Mouse (Mus musculus): Measurements from ENCODE around the gene Pcx.

Pcx gene

DNA sequence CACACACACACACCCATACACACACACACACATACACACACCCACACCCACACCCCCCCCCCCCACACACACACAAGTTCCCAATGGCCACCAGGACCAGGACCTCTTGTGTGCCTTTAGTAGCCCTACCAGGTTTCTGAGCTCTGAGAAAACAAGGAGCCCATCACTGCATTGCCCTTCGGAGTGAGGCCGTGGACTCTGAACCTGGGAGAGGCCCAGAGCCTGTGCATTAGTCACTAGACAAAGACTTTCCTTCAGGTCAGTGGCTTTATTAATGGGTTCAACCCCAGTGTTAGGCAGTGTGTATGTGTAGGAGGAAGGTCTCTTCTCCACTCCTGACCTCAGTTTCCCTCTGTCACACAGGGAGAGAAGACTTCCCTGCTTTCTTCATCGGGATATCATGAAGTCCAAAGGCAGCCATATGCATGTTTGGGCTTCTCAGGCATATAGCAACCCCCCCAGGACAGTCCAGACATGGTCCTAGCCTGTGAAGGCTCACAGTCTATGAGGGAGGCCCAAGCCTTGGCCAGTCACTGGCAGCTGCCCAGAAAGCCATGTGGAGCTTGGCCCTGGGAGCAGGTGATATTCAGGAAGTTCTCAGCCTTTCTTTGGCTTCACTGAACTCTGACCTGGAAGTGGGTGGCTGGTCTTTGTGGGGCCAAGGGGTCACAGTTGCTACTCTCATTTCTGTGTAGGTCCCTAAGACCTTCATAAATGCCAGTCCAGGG is 13.6 kb upstream of the Pcx start:
- DNase-seq (ENCODE audit: low spot score) = no peak

DNA sequence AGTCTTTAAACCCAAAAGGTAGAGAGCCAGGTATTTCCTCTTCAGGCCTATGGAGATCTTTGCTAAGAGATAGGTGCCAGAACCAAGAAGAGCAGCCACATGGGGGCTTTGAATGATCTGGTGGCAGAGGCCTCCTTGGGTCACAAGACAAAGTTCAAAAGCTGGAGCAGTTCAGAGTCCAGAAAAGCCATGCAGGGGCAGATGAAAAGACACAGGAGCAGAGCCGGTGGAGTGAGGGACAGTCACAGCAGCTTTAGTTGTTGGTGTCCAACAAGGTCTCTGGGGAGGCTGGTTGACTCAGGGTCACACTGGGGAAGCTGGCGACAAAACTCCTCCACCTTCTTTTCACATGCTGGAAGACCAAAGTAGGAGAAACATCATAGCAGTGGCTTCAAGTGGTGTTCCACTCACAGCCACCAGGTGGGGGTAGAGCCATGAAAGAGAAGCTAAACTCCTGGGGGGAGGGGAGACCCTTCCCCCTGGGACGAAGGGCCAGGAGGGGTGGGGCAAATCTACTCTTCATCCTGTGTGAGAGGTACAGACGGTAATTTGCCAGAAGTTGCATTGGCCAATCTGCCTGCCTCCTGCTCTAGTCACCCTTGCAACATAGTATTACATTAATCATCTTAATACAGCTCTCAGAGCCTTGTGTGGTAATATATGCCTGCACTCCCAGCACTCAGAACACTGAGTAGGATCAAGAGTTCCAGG is 12.9 kb upstream of the Pcx start:
- DNase-seq (ENCODE audit: low spot score) = peak; percentile 77

DNA sequence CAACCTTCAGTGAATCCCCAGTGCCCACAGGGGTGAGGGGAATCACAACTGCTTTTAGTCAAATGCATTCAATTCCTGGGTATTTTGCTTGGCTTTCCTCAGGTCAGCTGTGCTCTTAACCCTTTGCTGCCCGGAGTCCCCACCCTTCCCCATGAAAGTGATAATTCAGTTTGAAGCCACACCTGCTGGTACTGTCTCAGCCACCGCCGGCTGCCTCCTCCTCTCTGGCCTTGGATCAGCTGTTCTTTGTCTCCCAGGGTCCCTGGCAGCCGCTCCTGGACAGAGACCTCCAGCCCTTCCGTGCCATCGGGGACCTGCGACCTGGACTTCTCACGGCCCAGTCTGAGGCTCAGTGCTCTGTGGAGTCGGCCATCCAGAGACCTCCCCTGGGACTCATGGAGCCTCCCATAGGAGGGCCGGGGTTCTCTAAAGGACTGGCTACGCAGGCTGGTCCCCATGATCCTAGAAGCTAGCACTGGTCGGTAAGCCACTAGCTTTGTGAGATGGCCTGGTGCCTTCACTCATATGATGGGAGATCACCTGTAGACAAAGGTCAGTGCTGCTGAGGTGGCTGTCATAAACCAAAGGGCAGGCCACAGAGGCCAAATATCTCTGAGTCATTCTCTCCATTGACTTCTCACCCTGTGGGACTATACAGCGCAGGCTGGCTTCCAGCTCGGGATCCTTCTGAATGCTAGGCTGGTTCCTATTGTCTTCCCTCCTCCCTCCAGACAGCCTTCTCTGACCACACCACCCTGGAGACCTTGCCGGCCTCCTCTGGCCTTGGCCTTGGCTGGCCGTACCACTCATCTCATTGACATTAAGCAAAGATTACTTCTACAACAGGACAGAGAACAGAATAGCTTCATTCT is 12.0 kb upstream of the Pcx start, which contains the start of gene 2010003K11Rik:
Gene 2010003K11Rik, minus strand, starts transcription at position 522 of the 872 bp plus-strand sequence.
- peak; percentile 54 for DNase-seq (ENCODE audit: low spot score)

DNA sequence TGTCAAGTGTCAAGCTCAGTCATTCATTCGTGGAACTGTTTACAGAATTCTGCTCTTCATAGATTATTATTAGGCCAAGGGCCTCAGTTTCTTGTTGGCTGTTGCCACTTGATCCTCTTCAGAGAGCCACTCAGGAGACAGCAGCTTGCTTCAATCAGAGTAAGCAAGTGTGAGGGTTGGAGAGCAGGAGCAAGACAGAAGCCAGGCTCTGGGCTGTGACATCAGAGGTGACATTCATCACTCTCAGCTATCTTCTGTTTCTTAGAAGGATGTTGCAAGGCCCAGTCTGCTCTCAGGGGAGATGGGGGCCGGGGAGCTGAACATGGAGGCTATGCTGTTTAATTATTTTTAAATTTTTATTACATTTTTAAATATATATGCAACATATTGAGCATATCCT is 7.6 kb upstream of the Pcx start:
- no peak for DNase-seq (ENCODE audit: low spot score)

DNA sequence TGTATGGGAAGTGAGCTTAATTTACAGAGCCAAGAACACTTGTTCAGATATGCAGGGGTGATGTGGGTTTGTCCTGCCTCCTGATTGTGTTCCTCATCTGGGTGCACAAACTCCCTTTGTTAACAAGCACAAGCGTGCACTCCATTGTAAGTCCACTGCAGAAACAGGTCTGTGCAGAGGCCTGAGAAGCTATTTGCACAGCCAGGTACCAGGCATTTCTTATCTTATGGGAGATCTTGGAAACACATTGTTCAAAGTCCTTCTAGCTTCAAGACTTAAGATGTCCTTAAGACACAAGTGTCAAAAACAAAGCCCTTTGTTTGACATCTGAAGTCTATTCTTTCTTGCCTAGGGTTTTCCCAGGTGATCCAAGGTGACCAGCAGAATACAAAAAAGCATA is 5.4 kb upstream of the Pcx start:
- DNase-seq (ENCODE audit: low spot score) = no peak

DNA sequence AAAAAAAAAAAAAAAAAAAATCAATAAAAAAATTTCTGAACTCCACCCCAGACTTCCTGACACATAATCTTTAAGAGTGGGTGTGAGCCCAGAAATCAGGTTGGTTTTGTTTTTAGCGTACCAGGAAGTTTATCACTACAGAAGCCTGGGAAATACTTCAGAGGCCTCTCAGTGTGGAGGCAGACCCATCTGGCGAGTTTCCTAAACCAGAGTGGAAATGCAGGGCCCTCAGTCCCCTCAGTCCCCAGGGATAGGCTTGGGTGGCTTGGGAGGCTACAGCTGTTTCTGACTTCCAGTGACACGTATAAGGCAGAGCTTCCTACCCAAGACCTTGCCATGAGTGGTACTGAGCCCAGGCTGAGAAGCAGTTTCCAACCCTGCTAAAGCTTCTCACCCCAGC is 2.5 kb upstream of the Pcx start:
- no peak for DNase-seq (ENCODE audit: low spot score)

DNA sequence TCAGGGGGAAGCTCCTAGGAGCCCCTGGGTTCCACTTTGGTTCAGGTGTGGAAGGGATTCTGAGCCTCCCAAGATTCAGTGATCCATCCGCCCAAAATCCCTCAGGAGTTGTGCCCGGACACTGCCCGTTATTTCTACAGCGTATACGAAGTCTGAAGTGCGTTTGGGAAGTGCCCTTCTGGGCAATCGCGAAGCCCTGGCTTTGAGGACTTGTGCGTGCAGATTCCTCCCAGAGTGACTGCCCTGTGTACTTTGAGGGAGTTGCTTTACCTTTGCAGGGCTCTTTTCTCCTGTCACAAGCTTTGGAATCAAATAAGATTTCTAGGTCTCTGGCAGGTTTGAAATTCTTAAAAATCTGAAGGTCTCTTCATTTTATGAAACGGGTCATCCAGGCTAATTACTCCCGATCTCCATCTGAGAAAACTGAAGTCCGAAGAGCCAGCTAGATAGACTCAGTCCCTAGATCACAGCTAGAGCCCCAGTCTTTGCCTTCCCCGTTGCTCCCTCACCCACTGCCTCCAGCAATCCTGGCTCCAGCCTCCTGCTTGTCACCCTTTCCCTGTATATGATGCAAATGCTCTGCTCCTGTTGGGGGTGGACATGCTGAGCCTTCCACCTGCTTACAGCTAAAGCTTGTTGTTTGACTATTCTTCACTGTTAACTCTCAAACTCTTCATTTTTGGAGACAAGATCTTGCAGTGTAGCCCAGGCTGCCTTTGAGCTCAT is 1.0 kb downstream of the Pcx start:
- no peak for DNase-seq (ENCODE audit: low spot score)

DNA sequence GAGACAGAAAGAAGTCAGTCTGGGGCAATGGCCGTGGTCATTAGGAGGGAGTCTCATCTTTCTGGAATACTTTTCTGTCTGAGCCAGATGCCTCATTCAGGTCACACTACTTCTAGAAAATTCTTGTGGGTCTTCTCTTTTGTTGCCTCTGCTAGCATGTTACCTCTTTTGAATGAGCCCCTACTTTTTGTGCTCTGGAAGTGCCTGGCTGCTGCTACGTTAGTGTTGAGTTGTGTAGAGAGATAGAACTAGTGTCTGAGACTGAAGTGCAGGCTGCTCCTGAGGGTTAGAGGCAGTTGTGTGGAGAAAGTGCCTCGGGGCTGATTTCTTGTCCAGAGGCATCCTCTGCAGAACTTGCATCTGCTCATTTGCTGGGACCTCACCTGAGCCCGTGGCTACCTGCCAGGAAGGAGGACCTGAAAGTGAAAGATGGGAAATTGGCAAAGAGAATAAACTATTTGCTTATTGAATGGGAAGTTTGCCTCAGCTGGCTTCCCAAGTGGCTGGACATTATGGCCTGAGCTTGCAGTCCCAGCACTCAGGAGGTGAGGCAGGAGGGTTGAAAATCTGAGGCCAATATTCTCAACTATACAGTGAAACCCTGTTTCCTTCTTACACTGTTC is 3.1 kb downstream of the Pcx start:
- DNase-seq (ENCODE audit: low spot score) = no peak

DNA sequence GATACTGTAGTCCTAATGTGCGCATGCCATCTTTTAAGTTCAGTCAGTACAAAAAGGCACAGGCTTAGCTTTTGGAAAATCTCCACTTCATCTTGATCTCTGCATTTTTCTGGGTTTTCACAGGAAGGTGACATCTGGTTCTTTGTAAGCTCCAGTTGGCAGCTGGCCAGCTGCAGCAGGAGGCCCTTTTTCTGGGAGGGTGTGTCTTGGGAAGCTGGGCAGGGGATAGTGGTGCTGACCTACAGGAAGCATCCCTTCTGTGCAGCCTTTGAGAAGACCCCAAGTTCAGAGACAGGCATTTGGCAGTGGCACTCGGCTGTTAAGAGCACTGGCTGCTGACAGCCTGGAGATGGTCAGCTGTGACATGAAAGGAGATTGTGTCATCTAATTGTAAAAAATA is 5.5 kb downstream of the Pcx start:
- DNase-seq (ENCODE audit: low spot score) = no peak

DNA sequence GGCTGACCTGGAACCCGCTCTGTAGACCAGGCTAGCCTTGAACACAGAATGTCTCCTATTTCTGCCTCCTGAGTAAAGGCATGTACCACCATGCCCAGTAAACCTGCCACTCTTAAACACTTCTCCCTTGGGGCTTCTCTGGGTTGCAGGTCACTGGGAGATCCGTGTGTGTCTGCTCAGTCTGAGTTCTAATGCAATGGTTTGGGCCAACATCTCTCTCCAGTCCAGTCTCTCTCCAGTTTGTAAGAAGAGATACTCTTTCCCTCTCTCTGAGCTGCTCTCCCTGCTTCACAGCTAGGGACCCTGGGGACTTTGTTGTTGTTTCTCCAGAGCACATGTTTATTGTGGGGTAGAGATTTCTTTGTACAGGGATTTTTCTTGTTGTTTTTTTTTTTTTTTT is 6.0 kb downstream of the Pcx start:
- DNase-seq (ENCODE audit: low spot score) = no peak

DNA sequence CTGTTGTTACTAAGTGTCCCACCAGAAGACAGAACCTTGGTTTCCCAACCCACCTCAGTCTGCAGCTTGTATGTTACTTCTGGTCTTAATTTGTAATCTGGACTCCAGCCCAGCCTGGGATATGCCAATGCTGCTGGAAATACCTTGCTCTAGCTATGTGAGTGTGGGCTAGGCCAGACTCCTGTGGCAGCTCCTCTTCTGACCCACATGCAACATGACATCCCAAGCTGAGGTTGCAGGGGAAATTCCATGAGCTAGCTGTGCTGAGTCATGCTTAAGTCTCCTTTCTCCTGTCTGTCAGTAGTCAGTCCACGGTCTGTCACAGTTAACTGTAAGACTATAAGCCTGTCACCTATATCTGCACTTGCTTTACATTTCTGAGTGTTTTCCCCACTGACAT is 7.2 kb downstream of the Pcx start:
- DNase-seq (ENCODE audit: low spot score) = no peak

DNA sequence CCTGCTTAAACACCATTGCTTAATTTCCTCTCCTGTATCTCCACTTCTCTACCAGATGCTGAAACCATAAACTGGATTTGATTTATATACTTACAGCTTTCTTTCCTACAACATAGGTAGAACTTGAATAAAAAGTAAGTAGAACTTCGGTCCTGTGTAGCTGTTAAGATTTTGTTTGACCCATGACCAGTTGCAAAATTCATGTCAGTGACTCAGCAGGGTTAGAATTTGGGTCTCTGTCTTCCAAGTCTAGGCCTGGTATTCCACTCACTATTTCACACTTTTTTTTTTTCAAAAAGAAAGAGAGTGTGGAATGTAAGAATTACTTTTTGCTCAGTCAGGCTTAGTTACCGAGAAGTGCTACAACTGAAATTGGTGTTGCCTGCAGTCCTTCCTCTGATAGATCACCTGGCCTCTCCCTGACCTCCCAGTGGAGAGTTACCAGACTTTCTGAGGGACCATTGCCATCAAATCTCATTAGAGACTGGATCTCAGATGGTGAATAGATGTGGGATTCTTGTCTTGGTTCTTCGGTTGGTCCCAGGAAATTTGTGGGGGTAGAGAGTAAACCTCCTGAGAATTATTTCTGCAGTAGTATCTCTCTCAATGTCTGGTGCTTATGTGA is 11.3 kb downstream of the Pcx start:
- no peak for DNase-seq (ENCODE audit: low spot score)

DNA sequence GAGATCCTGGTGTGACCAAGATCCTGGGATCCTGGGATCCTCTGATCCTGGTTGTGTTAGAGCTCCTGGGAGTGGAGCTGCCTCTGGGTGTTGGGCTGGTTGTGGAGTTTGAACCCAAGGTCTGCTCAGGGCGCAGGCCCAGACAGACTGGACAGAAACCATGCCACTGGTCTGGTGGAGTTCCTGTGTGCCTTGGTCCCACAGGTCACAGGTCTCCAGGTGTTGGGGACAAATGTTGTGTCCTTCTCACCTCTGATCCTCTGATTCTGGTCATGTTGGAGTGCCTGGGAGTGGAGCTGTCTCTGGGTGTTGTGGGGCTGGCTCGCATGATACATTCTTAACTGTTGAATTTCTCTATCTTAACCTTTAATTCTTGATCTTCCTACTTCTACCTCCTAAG is 24.4 kb downstream of the Pcx start:
- no peak for DNase-seq (ENCODE audit: low spot score)

DNA sequence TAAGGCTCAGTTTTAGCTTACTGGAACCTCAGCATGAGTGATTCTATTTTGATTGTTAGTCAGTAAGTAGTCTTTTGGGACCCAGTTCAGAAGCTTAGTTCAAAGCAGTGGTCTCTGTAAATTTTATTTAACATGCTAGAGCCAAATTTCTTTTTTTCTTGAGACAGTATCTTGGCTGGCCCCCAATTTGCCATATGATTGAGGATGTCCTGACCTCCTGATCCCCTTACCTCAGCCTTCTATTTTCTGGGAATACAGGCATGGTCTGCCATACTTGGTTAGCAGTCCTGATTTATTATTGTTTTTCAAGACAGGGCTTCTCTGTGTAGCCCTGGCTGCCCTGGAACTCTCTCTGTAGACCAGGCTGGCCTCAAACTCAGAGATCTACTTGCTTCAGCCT is 25.6 kb downstream of the Pcx start:
- DNase-seq (ENCODE audit: low spot score) = no peak

DNA sequence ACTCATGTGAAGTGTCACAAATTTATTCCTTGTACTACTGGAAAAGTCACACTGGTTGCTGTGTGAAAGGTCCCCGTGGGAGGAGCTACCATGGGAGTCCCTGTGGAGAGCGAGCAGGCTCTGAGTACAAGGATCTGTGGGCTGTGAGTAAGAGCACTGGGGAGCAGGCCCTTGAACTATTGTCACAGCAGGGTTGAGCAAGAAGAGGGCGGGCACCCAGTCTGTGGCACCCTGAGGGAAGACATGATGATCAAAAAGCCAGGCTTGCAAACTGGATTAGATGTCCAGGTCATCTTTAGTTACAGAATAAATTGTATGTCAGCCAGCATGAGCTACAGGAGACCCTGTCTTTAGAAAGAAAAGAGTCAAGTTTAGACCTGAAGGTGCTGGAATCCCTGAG is 26.3 kb downstream of the Pcx start:
- no peak for DNase-seq (ENCODE audit: low spot score)

DNA sequence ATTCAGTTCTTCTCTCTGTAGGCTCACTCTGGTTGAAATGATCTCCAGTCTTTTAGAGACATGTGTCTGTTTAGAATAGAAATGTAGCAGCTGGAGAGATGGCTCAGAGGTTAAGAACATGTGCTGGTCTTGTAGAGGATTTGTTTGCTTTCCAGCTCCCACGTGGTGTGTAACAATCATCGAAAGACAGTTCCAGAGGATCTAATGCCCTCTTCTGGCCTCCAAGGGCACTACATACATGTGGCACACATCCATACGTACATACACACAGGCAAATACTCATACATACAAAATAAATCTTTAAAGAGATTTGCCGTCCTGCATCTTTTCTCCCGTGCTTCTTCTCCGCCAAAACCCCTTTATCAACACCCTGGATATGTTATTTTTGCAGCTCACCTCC is 30.0 kb downstream of the Pcx start:
- DNase-seq (ENCODE audit: low spot score) = no peak

DNA sequence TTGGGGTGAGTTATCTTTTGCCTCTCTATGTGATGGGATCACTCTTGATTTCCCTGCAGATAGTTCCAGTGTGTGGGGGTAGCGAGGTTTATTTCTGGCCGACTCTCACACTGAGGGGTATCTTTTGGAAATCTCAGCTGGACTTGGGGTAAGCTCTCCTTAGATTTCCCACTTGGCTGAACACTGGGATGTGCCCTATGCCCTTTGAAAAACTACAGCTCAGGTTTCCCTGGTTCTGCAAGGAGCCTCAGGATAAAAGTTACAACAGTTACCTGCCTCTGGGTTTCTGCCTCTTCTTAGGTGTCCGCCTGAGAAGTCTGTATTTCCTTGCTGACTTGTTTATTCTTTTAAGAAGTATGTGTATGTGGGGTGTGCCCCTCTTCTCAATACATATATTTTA is 30.7 kb downstream of the Pcx start:
- DNase-seq (ENCODE audit: low spot score) = no peak

DNA sequence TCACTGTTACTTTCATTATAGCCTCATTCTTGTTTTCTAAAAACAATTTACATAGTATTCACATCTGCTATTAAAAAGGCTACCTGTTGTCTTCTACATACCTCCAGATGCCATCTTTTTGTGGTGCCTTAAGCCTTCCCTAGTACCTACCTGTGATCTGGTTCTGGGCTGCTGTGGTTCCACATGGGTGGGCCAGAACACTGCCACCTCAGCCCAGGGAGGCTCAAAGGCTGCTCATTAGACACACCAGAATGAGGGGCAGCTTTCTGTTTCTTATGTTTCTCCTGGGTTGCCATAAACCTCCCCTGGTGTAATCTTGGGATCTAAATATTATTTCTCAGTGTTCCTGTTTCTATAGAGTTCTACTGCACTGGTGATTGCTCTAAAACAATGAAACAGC is 31.8 kb downstream of the Pcx start:
- DNase-seq (ENCODE audit: low spot score) = no peak

DNA sequence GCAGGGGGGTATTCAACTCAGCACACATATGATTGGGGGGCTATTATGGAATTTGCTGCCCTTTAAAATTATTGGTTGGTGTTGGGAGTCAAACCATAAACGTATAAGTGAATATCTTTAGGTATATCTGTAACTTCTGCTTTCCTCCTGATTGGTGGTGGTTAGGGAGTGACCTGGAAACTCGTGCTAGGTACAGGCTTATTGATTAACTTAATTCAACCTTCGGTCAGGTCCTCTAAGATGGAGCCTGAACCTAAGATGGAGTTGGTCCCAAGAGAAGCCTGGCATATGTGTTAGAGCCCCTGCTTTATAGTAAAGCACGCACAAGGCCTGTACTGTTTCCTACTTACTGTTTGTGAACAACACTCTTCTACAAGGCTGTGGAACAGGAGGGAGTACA is 34.8 kb downstream of the Pcx start:
- DNase-seq (ENCODE audit: low spot score) = no peak

DNA sequence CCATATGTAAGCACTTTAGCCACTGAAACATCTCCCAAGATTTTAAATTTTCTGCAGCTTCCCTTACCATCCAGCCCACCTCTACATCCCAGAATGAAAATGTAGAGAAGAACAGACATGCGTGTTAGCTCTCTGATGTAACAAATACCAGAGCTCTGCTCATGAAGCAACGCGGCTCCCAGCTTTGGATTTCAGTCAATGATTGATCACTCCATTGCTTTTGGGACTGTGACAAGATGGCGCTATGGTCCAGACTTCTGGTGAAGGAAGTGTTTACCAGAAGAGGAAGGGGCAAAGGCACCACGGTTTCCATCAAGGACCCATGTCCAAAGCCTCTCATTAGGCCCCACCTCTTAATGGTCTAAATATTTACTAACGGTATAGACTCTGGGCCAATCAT is 35.6 kb downstream of the Pcx start:
- DNase-seq (ENCODE audit: low spot score) = no peak

DNA sequence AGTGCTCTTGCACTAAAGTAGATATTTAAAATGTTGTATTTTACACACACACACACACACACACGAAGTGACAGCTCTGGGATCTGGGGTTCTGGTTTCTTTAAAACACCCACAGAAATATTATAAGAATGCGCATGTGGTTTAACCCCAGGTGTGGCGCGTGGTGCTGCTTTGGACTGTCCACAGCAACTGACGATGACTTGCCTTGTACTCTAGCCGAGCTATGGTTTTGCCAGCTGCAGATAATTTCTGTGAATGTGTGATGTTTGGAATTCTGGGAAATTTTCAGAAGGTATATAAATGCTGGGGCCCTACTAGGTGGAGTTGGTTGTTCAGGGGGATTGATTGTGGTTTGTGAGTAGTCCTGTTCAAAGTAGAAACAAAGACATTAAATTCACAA is 37.5 kb downstream of the Pcx start:
- DNase-seq (ENCODE audit: low spot score) = no peak
